Mouse (Mus musculus) NIH3T3 (cell line): ENCODE results near the gene 1110002E22Rik.
A peak's percentile ranks its signal among the peaks of the same experiment; 100 is the strongest.

Experiments
- DNase-seq: peaks from one replicate; pipeline ENCODE4 v3.0.0-alpha.2; 2012; ENCODE audit warnings: low read depth

1110002E22Rik gene

GRCm38 (mm10) chr3:138064732-138065645, at the start of gene 1110002E22Rik:
TSS of gene 1110002E22Rik (plus strand) at chr3:138065052.
- DNase-seq: no peak

GRCm38 (mm10) chr3:138016810-138017209, 48.0 kb upstream of the 1110002E22Rik start:
- DNase-seq: no peak

- no peak for DNase-seq
Observed at GRCm38 (mm10) chr3:138022003-138022402, 42.8 kb upstream of the 1110002E22Rik start.

- no peak for DNase-seq
Observed at GRCm38 (mm10) chr3:138022651-138023050, 42.2 kb upstream of the 1110002E22Rik start.

- no peak for DNase-seq
Observed at GRCm38 (mm10) chr3:138026286-138026685, 38.6 kb upstream of the 1110002E22Rik start.

DNA sequence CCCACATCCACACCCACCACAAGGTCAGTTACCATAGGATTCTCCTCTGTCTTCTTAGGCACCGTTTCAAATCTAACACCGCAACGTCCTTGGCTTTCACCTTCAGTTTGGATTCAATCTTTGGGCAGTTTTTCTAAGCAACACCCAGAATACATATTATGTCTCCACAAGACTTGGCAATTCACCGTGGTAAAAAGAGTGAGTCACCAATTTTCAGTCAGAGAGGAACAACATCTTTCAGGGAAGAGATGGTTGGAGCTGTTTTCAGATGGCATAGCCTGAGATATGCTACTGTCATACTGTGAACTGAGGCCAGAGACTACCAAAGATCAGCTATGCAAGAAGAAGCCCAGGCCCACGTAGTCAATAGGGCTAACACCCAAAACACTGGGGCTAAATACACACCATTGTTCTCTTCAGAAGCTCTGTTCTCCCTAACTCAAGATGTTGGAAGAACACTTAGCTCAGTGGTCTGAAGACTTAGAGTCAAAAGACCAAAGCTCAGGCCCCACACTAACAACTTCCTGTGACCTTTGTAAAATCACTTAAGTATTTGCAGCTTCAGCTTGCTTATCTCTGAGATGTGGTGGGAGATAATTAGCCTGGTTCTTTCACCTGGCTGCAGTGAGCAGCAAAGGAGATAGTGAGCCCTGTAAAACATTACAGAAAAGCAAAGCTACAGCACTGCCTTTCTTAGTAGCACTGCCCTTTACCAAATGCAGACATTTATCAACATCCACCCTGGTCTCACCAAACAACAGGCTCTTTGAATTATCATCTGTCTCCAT, 37.1 kb upstream of the 1110002E22Rik start:
- DNase-seq: peak; percentile 74

GRCm38 (mm10) chr3:138029351-138029750, 35.5 kb upstream of the 1110002E22Rik start:
- DNase-seq: peak; percentile 68

- no peak for DNase-seq
Observed at GRCm38 (mm10) chr3:138030563-138030962, 34.3 kb upstream of the 1110002E22Rik start.

GRCm38 (mm10) chr3:138033986-138034385, 30.9 kb upstream of the 1110002E22Rik start:
- no peak for DNase-seq

- no peak for DNase-seq
Observed at GRCm38 (mm10) chr3:138040938-138041337, 23.9 kb upstream of the 1110002E22Rik start.

DNA sequence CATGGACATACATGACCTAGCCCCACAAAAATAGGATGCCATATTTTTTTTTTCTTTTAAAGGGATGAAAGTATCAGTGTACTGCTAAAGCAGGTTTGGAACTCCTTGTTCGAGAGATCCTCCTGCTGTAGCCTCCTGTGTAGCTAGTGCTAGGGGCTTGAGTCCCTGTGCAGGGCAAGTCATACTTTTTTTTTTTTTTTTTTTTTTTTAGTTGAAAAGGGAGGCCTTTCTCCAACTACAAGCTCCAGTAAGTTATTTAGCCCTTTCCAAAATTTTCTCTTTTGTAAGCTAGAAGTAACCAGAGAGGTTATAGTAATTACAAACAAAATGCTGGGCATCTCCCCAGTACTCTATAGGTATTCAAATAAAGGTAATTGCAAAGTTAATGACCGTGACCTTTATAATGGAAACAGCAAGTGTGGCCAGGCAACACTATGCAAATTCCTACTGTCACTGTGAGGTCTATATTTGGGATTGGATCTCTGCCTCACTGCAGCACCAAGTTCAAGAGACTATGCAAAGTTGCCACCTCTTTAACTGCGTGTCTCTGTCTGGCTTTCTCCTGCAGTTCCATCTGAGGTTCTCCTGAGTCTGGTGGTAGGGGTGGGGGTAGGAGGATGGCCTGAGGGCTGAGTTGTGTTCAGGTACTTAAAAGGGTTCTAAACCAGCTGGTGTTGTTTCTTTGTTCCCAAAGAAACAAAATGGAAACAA, 23.1 kb upstream of the 1110002E22Rik start:
- DNase-seq: no peak

- peak; percentile 51 for DNase-seq
Observed at GRCm38 (mm10) chr3:138043316-138043715, 21.5 kb upstream of the 1110002E22Rik start.

- DNase-seq: no peak
Observed at GRCm38 (mm10) chr3:138049555-138049954, 15.3 kb upstream of the 1110002E22Rik start.

DNA sequence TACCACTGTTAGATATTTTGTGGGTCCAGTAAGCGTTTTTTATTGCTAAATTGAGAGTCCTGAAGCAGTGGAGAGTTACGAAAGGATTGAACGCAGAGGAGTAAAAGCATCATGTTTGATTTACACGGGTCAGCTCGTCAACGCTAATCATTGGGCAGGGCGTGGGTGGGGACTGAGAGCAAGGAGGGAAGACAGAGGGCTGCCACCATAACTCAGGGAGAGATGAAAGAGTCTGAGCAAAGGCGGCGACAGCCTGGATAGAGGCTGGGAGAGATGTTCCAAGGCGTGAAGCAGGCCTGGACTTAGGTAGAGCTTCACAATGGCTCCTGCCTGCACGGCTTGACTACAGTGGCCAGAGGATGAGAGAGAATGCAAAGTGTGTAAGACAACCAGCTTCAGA, 14.1 kb upstream of the 1110002E22Rik start:
- peak; percentile 69 for DNase-seq

GRCm38 (mm10) chr3:138051431-138051830, 13.4 kb upstream of the 1110002E22Rik start:
- no peak for DNase-seq

- peak; percentile 88 for DNase-seq
Observed at GRCm38 (mm10) chr3:138053969-138054368, 10.9 kb upstream of the 1110002E22Rik start.

- DNase-seq: no peak
Observed at GRCm38 (mm10) chr3:138056976-138057375, 7.9 kb upstream of the 1110002E22Rik start.

DNA sequence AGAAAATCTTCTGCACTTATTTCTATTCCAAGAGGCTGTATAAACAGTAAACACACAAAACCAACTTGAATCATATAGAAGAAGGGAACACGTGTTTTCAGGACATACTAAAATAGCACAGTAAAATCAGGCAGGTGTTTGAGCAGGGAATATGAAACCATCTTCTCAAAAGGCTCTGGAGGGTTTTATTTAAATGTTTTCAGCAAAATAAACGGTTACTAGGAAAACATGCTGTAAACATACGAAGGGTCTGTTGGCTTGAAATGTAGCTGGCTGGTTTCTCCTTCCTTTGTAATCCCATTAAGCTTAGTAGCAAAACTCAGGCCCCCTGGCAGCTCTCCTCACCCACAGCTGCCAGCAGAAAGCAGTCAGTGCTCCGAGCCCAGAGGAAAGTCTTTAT, 6.6 kb upstream of the 1110002E22Rik start:
- DNase-seq: no peak

- no peak for DNase-seq
Observed at GRCm38 (mm10) chr3:138060429-138060828, 4.4 kb upstream of the 1110002E22Rik start.

DNA sequence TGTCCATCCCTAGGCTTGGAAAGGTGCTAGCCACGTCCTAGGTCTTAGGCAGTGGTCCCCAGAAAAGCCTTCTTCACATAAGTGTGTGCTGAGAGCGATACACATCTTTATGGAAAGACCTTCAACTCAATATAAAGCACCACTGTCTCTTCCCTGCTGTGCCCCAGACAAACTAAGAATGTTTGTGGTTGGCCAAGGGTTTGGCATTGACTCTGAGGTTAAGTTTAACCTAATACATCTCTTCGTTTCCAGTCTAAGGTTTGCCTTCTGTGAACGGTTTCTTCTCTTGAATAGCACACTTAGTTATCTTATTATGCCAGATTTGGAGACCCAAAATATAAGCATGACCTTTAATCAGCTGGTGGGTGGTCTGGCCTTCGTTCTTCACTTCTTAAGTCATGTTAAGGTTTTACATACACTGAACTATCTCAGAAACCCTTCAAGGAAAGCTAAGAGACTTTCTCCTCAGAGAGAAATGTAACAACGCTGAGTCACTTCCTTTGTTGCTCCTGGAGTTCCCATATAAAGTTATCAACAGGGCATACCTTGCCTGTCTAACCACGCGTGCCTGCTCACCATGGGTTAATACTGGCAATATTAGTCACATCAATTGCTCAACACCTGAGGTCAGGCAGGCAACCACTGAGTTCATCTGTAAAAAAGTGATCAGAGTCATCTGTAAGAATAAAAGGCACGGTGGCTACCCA, 3.5 kb upstream of the 1110002E22Rik start:
- DNase-seq: peak; percentile 54

GRCm38 (mm10) chr3:138062673-138063072, 2.2 kb upstream of the 1110002E22Rik start:
- peak; percentile 27 for DNase-seq
